Mouse (Mus musculus): ENCODE results near the gene Pdcd10.

GRCm38 (mm10) chr3:75575582-75575981, 18.9 kb upstream of the Pdcd10 start:
- TF ChIP-seq CTCF (conservative IDR thresholded peaks at IDR 0.05; ENCODE audit: low read length) (no peak), NANOG (IDR thresholded peaks at IDR 0.05; ENCODE audit: borderline replicate concordance, low read length) (no peak)

Measured in E14TG2a.4 (cell line).